Mouse (Mus musculus) liver, adult 2 months (tissue): ENCODE results near the gene Tll1. TPM values are rescaled to one million over a fixed set of nuclear protein-coding genes. Genes with fewer than 3 reads are reported as not detected.

ENCODE experiments used
- DNase-seq: peaks from one replicate; pipeline ENCODE4 v3.0.0-alpha.2; 2011; ENCODE audit warnings: low read depth, low spot score; ENCODE audit errors: extremely low read depth
- H3K27ac ChIP-seq: fragments of 200-500 bp; replicated peaks from 2 replicates; pipeline ENCODE4 v1.5.1; 2012; ENCODE audit warnings: low read depth, mild to moderate bottlenecking, control low read depth, inconsistent platforms, low read length; ENCODE audit not compliant: insufficient read depth
- H3K27me3 ChIP-seq: fragments of 200-500 bp; 2 replicates; pipeline ENCODE4 v1.6.1; 2012; ENCODE audit warnings: mild to moderate bottlenecking, moderate library complexity, low read length, inconsistent platforms; ENCODE audit not compliant: control insufficient read depth, insufficient read depth
- H3K36me3 ChIP-seq: fragments of 200-500 bp; 2 replicates; pipeline ENCODE4 v1.6.1; 2012; ENCODE audit warnings: low read length, inconsistent platforms; ENCODE audit not compliant: control insufficient read depth, insufficient read depth
- H3K4me1 ChIP-seq: fragments of 200-500 bp; 2 replicates; pipeline ENCODE4 v1.6.1; 2011; ENCODE audit warnings: low read length; ENCODE audit not compliant: control insufficient read depth, insufficient read depth
- H3K4me3 ChIP-seq: fragments of 200-500 bp; 2 replicates; pipeline ENCODE4 v1.5.1; 2011; ENCODE audit warnings: low read depth, mild to moderate bottlenecking, control low read depth, low read length, moderate library complexity; ENCODE audit not compliant: insufficient read depth
- H3K79me2 ChIP-seq: fragments of 200-500 bp; 2 replicates; pipeline ENCODE4 v1.6.1; 2012; ENCODE audit warnings: inconsistent platforms, mild to moderate bottlenecking, low read length, moderate library complexity; ENCODE audit not compliant: control insufficient read depth, insufficient read depth
- H3K9ac ChIP-seq: fragments of 200-500 bp; 2 replicates; pipeline ENCODE4 v1.6.1; 2012; ENCODE audit warnings: low read depth, mild to moderate bottlenecking, control low read depth, inconsistent platforms, low read length
- CTCF ChIP-seq: fragments of 200-500 bp; IDR thresholded peaks from 2 replicates; pipeline ENCODE4 v1.5.1; 2011; ENCODE audit warnings: low read depth, low read length, control low read depth
- POLR2A ChIP-seq: fragments of 200-500 bp; IDR thresholded peaks from 2 replicates; pipeline ENCODE4 v1.6.1; 2011; ENCODE audit warnings: low read length, control low read depth; ENCODE audit not compliant: insufficient read depth; ENCODE audit errors: extremely low read depth
- WGBS: fragments of 180-500 bp; shearing (Covaris S2); methylation state at CpG from one replicate; pipeline ENCODE4 v1.1.7; 2018; 5-methylcytosine and 5-hydroxymethylcytosine counted together
- polyA plus RNA-seq: library from polyadenylated mRNA; depleted of rRNA; stranded (reverse); fragments of >200 nt; gene quantifications from 2 replicates; pipeline ENCODE4 v1.2.3, GENCODE M21; 2012
- total RNA-seq: library from RNA; depleted of rRNA; stranded (reverse); fragments of >200 nt; gene quantifications from 2 replicates; pipeline ENCODE4 v1.2.3, GENCODE M21; 2014

Gene Tll1
- total and polyA plus RNA-seq, 2 experiments: under 0.01 TPM; not detected in 1

GRCm38 (mm10) chr8:64214906-64215305, 8.8 kb upstream of the Tll1 start:
- Histone ChIP-seq H3K79me2 (no peaks in the 10 kb centered on the region), H3K4me1 (no peaks in the 10 kb centered on the region), H3K36me3 (no peaks in the 10 kb centered on the region), H3K4me3 (no peak overlapping the region), H3K27me3 (no peaks in the 10 kb centered on the region), H3K9ac (no peak overlapping the region), H3K27ac (no peak overlapping the region)
- 89% methylated on average over 1 of the region's 1 CpGs for WGBS
- no peak for TF ChIP-seq POLR2A
- no peak for TF ChIP-seq CTCF
- DNase-seq: no peak

- Histone ChIP-seq H3K9ac (no peak overlapping the region), H3K4me3 (peak overlapping the region; percentile 38; the same call in 1 of the 2 replicates), H3K27ac (no peak overlapping the region), H3K27me3 (peaks cover 10% of the 10 kb centered on the region; the same call in 1 of the 2 replicates), H3K79me2 (no peaks in the 10 kb centered on the region), H3K4me1 (peaks cover 2% of the 10 kb centered on the region), H3K36me3 (no peaks in the 10 kb centered on the region)
- WGBS: 1% methylated on average over 12 of the region's 12 CpGs
- TF ChIP-seq CTCF: no peak
- no peak for TF ChIP-seq POLR2A
- no peak for DNase-seq
These were observed 365 bp upstream of the Tll1 start for GRCm38 (mm10) chr8:64206411-64206861.

- H3K79me2 ChIP-seq: no peaks in the 10 kb centered on the region
- H3K27ac ChIP-seq: no peak overlapping the region
- H3K4me1 ChIP-seq: peaks cover 2% of the 10 kb centered on the region
- H3K4me3 ChIP-seq: peak overlapping the region; percentile 48; the same call in 1 of the 2 replicates
- DNase-seq: no peak
- H3K27me3 ChIP-seq: peaks cover 10% of the 10 kb centered on the region; the same call in 1 of the 2 replicates
- H3K36me3 ChIP-seq: no peaks in the 10 kb centered on the region
- TF ChIP-seq POLR2A (no peak), CTCF (no peak)
- under 1% methylated on average over 60 of the region's 61 CpGs for WGBS
- H3K9ac ChIP-seq: no peak overlapping the region; the same call in 1 of the 2 replicates
These were observed 599 bp downstream of the Tll1 start for GRCm38 (mm10) chr8:64205321-64206023.

DNA sequence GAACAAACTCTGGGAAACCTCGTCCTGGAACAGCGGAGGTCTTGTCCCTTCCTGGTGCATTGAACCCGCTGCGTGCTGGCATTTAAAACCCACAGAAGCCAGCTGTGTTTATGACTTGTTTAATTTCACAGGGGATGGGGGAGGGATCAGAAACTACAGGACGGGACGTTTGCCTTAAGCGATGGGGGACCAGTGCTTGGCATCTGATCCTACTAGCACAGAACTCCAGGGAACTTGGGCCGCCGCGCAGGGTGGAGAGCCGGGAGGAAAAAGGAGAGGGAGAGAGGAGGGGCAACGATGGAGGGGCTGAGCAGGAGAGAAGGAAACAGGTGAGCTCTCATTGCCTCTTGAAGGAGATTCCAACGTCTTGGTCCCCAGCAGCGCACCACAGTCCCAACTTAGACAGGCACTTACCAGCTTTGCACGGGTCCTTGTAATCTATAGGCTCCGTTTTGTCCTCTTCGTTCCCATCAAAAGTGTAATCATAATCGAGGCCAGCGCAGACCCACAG, 1.2 kb downstream of the Tll1 start:
- Histone ChIP-seq H3K9ac (no peak overlapping the region), H3K4me1 (peaks cover 2% of the 10 kb centered on the region), H3K4me3 (no peak overlapping the region), H3K27ac (no peak overlapping the region), H3K36me3 (no peaks in the 10 kb centered on the region), H3K27me3 (peaks cover 10% of the 10 kb centered on the region; the same call in 1 of the 2 replicates), H3K79me2 (no peaks in the 10 kb centered on the region)
- 3% methylated on average over 19 of the region's 19 CpGs for WGBS
- no peak for DNase-seq
- TF ChIP-seq POLR2A (no peak), CTCF (no peak)

DNA sequence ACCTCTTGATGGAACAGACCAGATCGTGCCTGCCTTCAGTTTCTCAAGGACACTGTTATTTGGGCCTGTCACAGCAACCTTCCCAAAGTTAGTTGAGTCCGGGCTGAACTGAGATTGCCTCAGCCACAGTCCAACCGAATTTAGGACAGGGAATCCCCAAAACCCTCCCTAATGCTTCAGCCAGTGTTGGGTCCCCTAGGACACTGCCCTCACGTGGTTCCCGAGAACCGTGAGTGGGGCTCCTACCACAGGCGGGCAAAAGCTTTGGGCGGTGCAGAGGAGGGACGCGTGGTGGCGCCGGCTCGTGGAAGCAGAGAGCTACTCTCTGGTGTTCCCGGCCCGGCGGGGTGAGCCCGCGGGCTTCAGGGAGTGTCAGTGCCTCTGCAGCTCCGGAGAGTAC, 1.9 kb downstream of the Tll1 start:
- WGBS: 5% methylated on average over 19 of the region's 19 CpGs
- no peak for DNase-seq
- no peak overlapping the region for H3K4me3 ChIP-seq

DNA sequence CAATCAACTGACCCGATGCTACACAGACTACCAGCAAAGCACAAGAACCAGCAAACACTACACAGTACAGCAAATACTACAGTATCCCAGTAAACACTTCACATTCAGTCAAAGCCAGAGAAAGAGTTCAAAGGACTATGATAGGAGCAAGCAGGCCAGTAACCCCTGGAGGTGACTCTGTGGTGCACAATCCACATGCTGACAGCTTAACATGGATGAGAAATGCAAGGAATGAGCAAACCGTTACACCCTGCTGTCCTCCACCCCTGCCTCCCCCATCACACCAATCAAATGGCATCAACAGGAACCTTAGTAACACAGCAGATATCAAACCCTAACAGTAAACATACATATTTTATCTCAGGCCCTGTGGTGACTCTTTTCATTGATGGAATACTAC, 7.7 kb downstream of the Tll1 start:
- TF ChIP-seq CTCF (no peak), POLR2A (no peak)
- 64% methylated on average over 2 of the region's 2 CpGs for WGBS
- H3K9ac ChIP-seq: no peak overlapping the region

More for the DNA sequence above, 1.9 kb downstream of the Tll1 start:
- H3K9ac ChIP-seq: no peak overlapping the region
- H3K36me3 ChIP-seq: no peaks in the 10 kb centered on the region
- no peaks in the 10 kb centered on the region for H3K79me2 ChIP-seq
- peaks cover 10% of the 10 kb centered on the region; the same call in 1 of the 2 replicates for H3K27me3 ChIP-seq
- peaks cover 2% of the 10 kb centered on the region for H3K4me1 ChIP-seq
- no peak for TF ChIP-seq POLR2A
- TF ChIP-seq CTCF: 0 out of 2 replicates have a peak, but pooled peaks have one; percentile 3
- H3K27ac ChIP-seq: no peak overlapping the region

More for the DNA sequence above, 7.7 kb downstream of the Tll1 start:
- Histone ChIP-seq H3K4me3 (no peak overlapping the region), H3K36me3 (no peaks in the 10 kb centered on the region), H3K4me1 (no peaks in the 10 kb centered on the region), H3K79me2 (no peaks in the 10 kb centered on the region), H3K27me3 (no peaks in the 10 kb centered on the region), H3K27ac (no peak overlapping the region)
- no peak for DNase-seq
